Mouse (Mus musculus): ENCODE measurements around the gene Clmn.
"Not testable (repeated sequence)": the region's sequence is repeated elsewhere in the genome, so short reads cannot be mapped to it uniquely, and the experiment has no call there.

Clmn gene

GRCm38 (mm10) chr12:104841256-104841655, 23.6 kb downstream of the Clmn start:
- DNase-seq (ENCODE audit: low read depth in 1 of 2, low spot score in 2 of 2), result no peak

GRCm38 (mm10) chr12:104838987-104839386, 25.9 kb downstream of the Clmn start:
- DNase-seq (ENCODE audit: low read depth in 1 of 2, low spot score in 2 of 2), result no peak

GRCm38 (mm10) chr12:104838462-104838861, 26.4 kb downstream of the Clmn start:
- no peak for DNase-seq (ENCODE audit: low read depth in 1 of 2, low spot score in 2 of 2)

- no peak for DNase-seq (ENCODE audit: low read depth in 1 of 2, low spot score in 2 of 2)
These were observed 26.9 kb downstream of the Clmn start for GRCm38 (mm10) chr12:104837957-104838401.

- no peak for DNase-seq (ENCODE audit: low read depth in 1 of 2, low spot score in 2 of 2)
These were observed 27.6 kb downstream of the Clmn start for GRCm38 (mm10) chr12:104837111-104837837.

DNA sequence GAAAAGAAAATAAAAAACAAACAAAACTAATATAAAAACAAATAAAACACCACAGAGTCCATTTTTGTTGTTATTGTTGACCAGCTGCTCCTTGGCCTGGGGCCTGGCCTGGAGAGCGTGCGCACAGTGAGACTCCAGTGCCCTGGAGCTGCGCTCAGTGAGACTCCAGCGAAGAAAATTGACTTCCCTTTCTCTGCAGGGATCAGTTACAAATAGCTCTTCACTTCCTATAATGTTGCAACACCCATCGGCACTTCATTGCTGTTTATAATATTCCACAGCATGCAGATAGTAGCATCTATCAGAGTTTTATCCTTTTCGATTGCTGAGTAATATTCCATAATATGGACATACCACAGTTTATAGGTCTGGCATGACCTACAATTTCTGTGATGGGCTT, 28.6 kb downstream of the Clmn start:
- DNase-seq (ENCODE audit: low read depth in 1 of 2, low spot score in 2 of 2), result no peak

DNA sequence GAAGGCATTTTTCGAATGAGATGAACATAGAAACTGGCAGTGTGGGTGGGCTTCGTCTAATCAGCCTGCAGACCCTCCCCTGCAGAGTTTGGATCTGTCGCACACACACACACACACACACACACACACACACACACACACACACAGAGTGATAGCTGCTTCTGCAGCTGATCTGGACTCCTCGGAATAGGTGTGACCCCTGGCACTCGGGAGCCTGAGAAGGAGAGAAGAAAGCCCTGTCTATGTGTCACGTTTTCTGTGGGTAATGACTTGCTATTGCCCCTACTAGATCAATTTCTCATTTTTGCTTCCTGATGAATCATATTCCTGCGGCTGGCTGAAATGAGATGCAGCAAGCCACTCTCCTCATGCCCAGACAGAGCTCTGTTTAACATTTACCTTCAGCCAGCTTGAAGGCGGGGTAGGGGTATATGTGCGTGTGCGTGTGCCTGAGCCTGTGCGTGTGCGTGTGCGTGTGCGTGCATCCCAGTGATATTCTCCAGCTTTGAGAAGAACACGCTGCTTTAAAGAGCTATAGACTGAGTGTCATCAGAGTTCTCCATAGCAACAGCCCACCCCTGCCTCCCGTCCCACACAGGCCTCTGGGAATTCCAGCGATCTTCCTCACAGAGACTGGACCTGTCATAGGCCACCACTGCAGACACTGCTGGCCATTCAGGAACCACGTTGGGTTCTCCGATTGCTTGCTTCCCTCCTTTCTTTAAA, 29.3 kb downstream of the Clmn start:
- DNase-seq (ENCODE audit: low read depth in 1 of 2, low spot score in 2 of 2), result no peak

GRCm38 (mm10) chr12:104834772-104835171, 30.1 kb downstream of the Clmn start:
- DNase-seq (ENCODE audit: low read depth in 1 of 2, low spot score in 2 of 2), result peak in 1 of 2 experiments; percentile 5

- DNase-seq (ENCODE audit: low read depth in 1 of 2, low spot score in 2 of 2), result no peak
These were observed 34.0 kb downstream of the Clmn start for GRCm38 (mm10) chr12:104830666-104831435.

GRCm38 (mm10) chr12:104830283-104830639, 34.6 kb downstream of the Clmn start:
- DNase-seq (ENCODE audit: low read depth in 1 of 2, low spot score in 2 of 2), result no peak

GRCm38 (mm10) chr12:104829596-104830282, 35.1 kb downstream of the Clmn start:
- no peak for DNase-seq (ENCODE audit: low read depth in 1 of 2, low spot score in 2 of 2)

DNA sequence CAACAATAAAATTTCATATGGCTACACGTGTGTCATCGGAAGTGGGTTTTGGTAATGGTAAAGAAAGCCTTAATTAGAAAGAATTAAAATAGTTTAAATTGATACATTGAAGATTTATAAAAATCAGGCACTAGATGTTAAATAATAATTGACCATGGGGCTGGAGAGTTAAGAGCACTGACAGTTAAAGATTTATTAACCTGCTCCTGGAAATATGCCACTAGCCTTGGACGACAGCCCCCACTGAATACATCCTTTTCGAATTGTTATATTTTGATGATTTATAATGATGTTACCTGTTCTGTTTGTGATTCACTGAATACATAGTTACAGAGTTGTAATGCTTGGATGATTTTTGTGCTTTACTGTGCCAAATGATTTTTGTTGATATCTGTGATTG, 35.9 kb downstream of the Clmn start:
- DNase-seq (ENCODE audit: low read depth in 1 of 2, low spot score in 2 of 2), result not testable (repeated sequence)

- DNase-seq (ENCODE audit: low read depth in 1 of 2, low spot score in 2 of 2), result no peak
These were observed 37.2 kb downstream of the Clmn start for GRCm38 (mm10) chr12:104827721-104828120.

DNA sequence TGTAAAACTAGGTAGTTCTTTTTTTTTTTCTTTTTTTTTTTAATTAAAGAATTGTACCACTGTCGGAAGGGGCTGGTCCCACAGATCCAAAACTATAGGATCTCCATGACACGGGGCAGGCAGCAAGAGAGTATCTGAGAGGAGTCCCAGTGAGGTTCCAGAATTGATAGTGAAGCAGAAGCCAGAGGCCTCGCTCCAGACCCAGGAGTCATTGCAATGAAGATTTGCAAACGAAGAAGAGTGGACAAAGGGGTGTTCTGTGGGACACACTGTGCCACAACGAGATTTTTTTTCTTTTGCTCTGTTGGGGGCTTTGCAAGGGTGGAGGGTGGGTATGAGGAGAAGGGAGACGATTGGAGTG, 40.0 kb downstream of the Clmn start:
- no peak for DNase-seq (ENCODE audit: low read depth in 1 of 2, low spot score in 2 of 2)

GRCm38 (mm10) chr12:104824244-104824906, 40.5 kb downstream of the Clmn start:
- no peak for DNase-seq (ENCODE audit: low read depth in 1 of 2, low spot score in 2 of 2)

- DNase-seq (ENCODE audit: low read depth in 1 of 2, low spot score in 2 of 2), result no peak
These were observed 41.2 kb downstream of the Clmn start for GRCm38 (mm10) chr12:104823722-104824121.

DNA sequence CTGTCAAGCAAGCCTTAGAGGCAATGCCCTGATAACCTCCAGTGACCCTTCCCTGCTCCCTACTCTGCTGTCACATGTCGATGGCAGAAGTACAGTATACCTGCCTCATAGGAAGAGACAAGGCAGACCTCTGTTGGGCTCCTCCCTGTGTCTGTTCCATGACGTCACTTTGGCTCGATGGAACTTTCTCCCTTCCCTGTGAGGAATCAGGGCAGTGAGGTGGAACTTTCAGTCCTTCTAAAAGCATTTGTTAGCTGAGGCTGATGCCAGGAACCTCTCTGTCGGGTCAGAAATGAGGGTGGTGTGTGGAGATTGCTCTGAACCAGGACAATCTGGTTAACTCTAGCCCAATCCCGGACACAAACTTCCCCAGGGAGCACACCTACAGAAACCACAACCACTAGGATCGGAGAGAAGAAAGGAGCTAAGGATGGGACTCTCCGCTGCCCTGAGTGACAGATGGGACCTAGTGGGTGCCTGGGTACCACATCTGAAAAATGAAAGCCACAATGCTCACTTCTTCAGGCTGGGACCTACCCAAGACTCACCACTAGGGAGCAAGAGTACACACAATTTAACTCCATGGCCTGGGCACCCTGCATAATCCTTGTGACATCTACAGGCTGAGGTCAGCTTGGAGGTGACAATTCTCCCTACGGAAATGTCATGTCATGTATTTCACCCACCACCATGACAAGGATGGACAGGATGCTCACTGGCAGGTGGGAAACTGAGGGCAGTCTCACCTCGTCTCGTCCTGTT, 41.9 kb downstream of the Clmn start:
- DNase-seq (ENCODE audit: low read depth in 1 of 2, low spot score in 2 of 2), result no peak

- no peak for DNase-seq (ENCODE audit: low read depth in 1 of 2, low spot score in 2 of 2)
These were observed 42.7 kb downstream of the Clmn start for GRCm38 (mm10) chr12:104822151-104822550.

DNA sequence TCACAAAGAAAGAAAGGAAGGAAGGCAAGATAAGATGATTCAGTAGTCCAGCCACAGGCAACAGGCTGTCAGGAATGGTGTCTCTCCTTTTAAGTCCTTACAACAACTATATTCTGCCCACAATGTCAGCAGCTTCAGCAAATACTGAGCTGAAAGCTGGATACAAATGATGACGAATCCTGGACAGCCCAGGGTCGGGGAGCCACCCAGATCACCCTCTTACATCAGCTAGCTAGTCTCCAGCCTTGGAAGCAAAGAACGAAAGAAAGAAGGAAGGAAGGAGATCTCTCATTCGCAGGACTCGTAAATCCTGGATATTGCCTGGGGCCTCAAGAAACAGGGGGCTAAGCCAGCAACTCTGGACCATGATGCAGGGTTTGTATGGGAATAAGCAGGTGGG, 44.8 kb downstream of the Clmn start:
- no peak for DNase-seq (ENCODE audit: low read depth in 1 of 2, low spot score in 2 of 2)

DNA sequence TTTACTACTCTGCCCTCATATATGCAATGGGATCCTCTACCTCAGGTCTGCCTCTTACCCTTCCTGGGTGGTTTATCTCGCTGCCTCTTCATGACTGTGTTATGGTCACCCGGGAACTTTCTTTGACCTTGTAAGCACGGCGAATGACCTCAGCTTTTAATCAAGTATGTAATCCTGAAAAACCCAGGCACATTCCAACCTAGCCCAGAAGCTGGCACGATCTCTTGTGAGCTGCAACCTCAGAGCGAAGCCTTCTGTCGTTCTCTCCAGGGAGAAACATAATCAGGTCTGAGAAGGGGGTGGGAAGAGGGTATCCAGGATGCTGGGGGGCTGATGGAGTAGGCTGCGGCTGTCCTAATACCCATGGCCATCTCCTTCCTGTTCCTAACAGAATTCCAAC, 45.8 kb downstream of the Clmn start:
- DNase-seq (ENCODE audit: low read depth in 1 of 2, low spot score in 2 of 2), result no peak

Measured in monocyte, adult 2 months (primary cell).